ENCODE assay signal across 16 mouse cellular contexts in the genomic region with DNA sequence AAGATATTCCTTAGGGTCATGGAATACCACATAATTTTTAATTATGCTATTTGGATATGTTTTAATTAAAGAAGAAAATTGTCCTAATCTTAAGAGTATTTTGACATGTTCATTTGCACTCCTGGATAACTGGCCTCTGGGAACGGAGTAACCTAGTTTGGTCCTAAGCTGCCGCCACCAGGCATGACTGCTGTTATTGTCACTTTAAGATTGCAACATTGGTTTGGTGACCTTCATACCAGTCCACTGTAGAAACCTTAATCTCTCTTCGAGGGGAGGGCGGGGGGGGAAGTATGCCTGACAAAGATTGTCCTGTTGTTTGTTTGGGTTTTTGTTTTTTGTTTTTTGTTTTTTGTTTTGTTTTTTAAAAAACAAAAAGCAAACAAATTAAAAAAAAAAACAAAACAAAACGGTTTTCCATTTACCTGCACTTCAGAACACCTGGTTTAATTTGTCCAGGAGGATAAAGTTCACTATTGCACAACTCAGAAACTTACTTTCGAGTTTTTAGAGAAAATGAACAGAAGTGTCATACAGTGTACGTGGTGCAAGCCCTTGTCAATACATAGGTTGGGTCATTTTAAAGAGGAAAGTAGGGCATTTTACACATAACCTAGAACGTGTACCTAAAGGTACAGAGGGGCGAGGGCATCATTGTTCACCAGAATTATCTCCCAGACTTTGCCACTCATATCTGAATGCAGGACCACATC. TPM values are rescaled to one million over a fixed set of nuclear protein-coding genes. Genes with fewer than 3 reads are reported as not detected.
DNase-seq lines count a peak whose midpoint lies in the region; ATAC-seq and TF ChIP-seq lines count a peak whose summit lies in the region.
"Had no signal": no experiment of that assay in that cellular context is flagged by ENCODE, and none has a peak within 500 bp of the region (broad histone marks: within the 10 kb centered on the region; RNA-seq: fewer than 3 reads in every experiment).

No protein-coding gene starts in this region.

- H3K27ac ChIP-seq in liver, embryonic 14.5 days, result no peak overlapping the region
- H3K27ac ChIP-seq in liver, embryonic 11.5 days (ENCODE audit: low read depth, low read length), result no peak overlapping the region
- H3K27ac ChIP-seq in intestine, embryonic 15.5 days, result no peak overlapping the region
- H3K27ac ChIP-seq: forebrain, embryonic 12.5 days; heart, embryonic 13.5 days; midbrain, embryonic 15.5 days had no signal

- no peaks in the 10 kb centered on the region for H3K36me3 ChIP-seq in liver, embryonic 14.5 days (replicated peaks; ENCODE audit: control insufficient read depth, insufficient read depth, low read depth)
- H3K36me3 ChIP-seq in liver, embryonic 11.5 days (ENCODE audit: control insufficient read depth, insufficient read depth, low read length), result no peaks in the 10 kb centered on the region
- no peaks in the 10 kb centered on the region for H3K36me3 ChIP-seq in intestine, embryonic 15.5 days
- H3K36me3 ChIP-seq: forebrain, embryonic 12.5 days; heart, embryonic 13.5 days; midbrain, embryonic 15.5 days had no signal

- no peaks in the 10 kb centered on the region for H3K27me3 ChIP-seq in liver, embryonic 14.5 days (ENCODE audit: control insufficient read depth, insufficient read depth, low read length)
- H3K27me3 ChIP-seq in liver, embryonic 11.5 days (replicated peaks; ENCODE audit: control insufficient read depth, insufficient read depth, low read length), result no peaks in the 10 kb centered on the region
- no peaks in the 10 kb centered on the region for H3K27me3 ChIP-seq in intestine, embryonic 15.5 days (replicated peaks)
- H3K27me3 ChIP-seq: forebrain, embryonic 12.5 days; heart, embryonic 13.5 days; midbrain, embryonic 15.5 days had no signal

- WGBS in liver, embryonic 14.5 days (ENCODE audit: insufficient replicate concordance), result 51% methylated on average over 9 of the region's 9 CpGs
- WGBS in liver, embryonic 11.5 days, result 76% methylated on average over 9 of the region's 9 CpGs
- 70% methylated on average over 9 of the region's 9 CpGs for WGBS in intestine, embryonic 15.5 days

- no peaks in the 10 kb centered on the region for H3K9me3 ChIP-seq in liver, embryonic 14.5 days (ENCODE audit: control insufficient read depth, low read length)
- H3K9me3 ChIP-seq in liver, embryonic 11.5 days (ENCODE audit: control insufficient read depth, low read length), result no peaks in the 10 kb centered on the region
- no peaks in the 10 kb centered on the region for H3K9me3 ChIP-seq in intestine, embryonic 15.5 days
- H3K9me3 ChIP-seq: forebrain, embryonic 12.5 days; heart, embryonic 13.5 days; midbrain, embryonic 15.5 days had no signal

- no peak overlapping the region for H3K4me2 ChIP-seq in liver, embryonic 14.5 days (ENCODE audit: low read depth)
- H3K4me2 ChIP-seq in liver, embryonic 11.5 days, result no peak overlapping the region
- H3K4me2 ChIP-seq in intestine, embryonic 15.5 days (replicated peaks), result no peak overlapping the region
- H3K4me2 ChIP-seq: forebrain, embryonic 12.5 days; heart, embryonic 13.5 days; midbrain, embryonic 15.5 days had no signal

- H3K4me1 ChIP-seq in liver, embryonic 14.5 days (replicated peaks; ENCODE audit: control insufficient read depth in 2 of 2, insufficient read depth in 2 of 2, low read length in 1 of 2), result peaks cover 0 to 2% of the 10 kb centered on the region in 2 experiments; a peak in 1 of 4 replicates
- H3K4me1 ChIP-seq in liver, embryonic 11.5 days (replicated peaks; ENCODE audit: control insufficient read depth, insufficient read depth, low read length), result no peaks in the 10 kb centered on the region
- no peaks in the 10 kb centered on the region for H3K4me1 ChIP-seq in intestine, embryonic 15.5 days (replicated peaks)
- H3K4me1 ChIP-seq: forebrain, embryonic 12.5 days; heart, embryonic 13.5 days; midbrain, embryonic 15.5 days had no signal

- no peak overlapping the region for H3K4me3 ChIP-seq in liver, embryonic 14.5 days (ENCODE audit: insufficient read depth in 1 of 2, low read depth in 2 of 2, low read length in 2 of 2)
- H3K4me3 ChIP-seq in liver, embryonic 11.5 days (ENCODE audit: low read depth, low read length), result no peak overlapping the region
- H3K4me3 ChIP-seq in intestine, embryonic 15.5 days (replicated peaks), result no peak overlapping the region
- H3K4me3 ChIP-seq: forebrain, embryonic 12.5 days; heart, embryonic 13.5 days; midbrain, embryonic 15.5 days had no signal

- peak; percentile 79 for DNase-seq in heart, adult 11 months
- no peak for DNase-seq in heart, postnatal 10 days
- DNase-seq in liver, embryonic 14.5 days (ENCODE audit: low read depth in 3 of 3, low spot score in 3 of 3), result no peak
- no peak for DNase-seq in liver, embryonic 11.5 days (ENCODE audit: low spot score)
- no peak for DNase-seq in neural tube, embryonic 10.5 days (ENCODE audit: extremely low spot score, low spot score)
- DNase-seq in urinary bladder, postnatal 25 days (ENCODE audit: low spot score), result no peak
- DNase-seq: B cell, adult 2 months; cerebellum, adult 11-12 months; cerebellum, postnatal 36 days; lung, adult 2 months; retina, postnatal 1 day; thymus, postnatal 36 days had no signal

- intact Hi-C loops in heart, postnatal 10 days (cut with DNase I), result no loop called here

- no peak overlapping the region for H3K9ac ChIP-seq in liver, embryonic 14.5 days (replicated peaks)
- H3K9ac ChIP-seq in liver, embryonic 11.5 days (ENCODE audit: low read depth, low read length), result no peak overlapping the region
- H3K9ac ChIP-seq in intestine, embryonic 15.5 days, result no peak overlapping the region
- H3K9ac ChIP-seq: forebrain, embryonic 12.5 days; heart, embryonic 13.5 days; midbrain, embryonic 15.5 days had no signal

- no peak for TF ChIP-seq CTCF in liver, embryonic 14.5 days (IDR thresholded peaks at IDR 0.05; ENCODE audit: low read depth)

- TF ChIP-seq EP300 in liver, embryonic 14.5 days (IDR thresholded peaks at IDR 0.05; ENCODE audit: low read depth), result no peak

- ATAC-seq in liver, embryonic 14.5 days (ENCODE audit: insufficient read depth), result peak; percentile 13; the same call in 1 of the 2 replicates
- ATAC-seq in liver, embryonic 11.5 days (replicated peaks; ENCODE audit: low FRiP score), result no peak
- peak; percentile 78 for ATAC-seq in intestine, embryonic 15.5 days
- ATAC-seq: midbrain, embryonic 15.5 days had no signal

RNA-seq across cellular contexts. Expression of gene Thrb, which starts 38.0 kb away (rescaled TPM):
- 10 to 100 TPM in 1 of 2 experiments, 1 to 10 TPM in 1; 8.6 to 10.9 TPM for total RNA-seq in heart, postnatal 10 days (2021)
- polyA plus RNA-seq in liver, embryonic 14.5 days (2012; rRNA removed), result 0.68 and 0.86 TPM in 2 replicates
- 2.4 and 2.5 TPM in 2 replicates for polyA plus RNA-seq in liver, embryonic 14.5 days (2014; fragmentation: Nextera tagmentation; extraction: Ambion mirVana)
- 1.5 and 1.7 TPM in 2 replicates for polyA plus RNA-seq in liver, embryonic 11.5 days (2014; fragmentation: Nextera tagmentation; extraction: Ambion mirVana)
- 5.3 and 6.5 TPM in 2 replicates for polyA plus RNA-seq in intestine, embryonic 15.5 days (2015; fragmentation: Nextera tagmentation; extraction: Ambion mirVana)
